Mouse (Mus musculus): ENCODE measurements around the gene Ttc3.
"Not testable (repeated sequence)": the region's sequence is repeated elsewhere in the genome, so short reads cannot be mapped to it uniquely, and the experiment has no call there.

DNA sequence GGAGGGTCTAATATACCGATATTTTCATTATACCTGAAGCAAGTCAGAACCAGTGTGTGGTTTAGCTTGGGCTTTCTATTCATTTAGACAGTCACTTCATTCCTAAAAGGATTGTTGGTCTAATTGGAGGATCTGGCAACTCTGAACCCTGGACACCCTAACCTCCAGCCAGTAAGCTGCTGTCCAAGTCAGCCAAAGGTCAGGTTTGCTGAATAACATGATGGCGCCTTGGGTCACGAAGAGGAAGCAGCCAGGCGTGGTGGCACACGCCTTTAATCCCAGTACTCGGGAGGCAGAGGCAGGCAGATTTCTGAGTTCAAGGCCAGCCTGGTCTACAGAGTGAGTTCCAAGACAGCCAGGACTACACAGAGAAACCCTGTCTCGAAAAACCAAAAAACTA, 126.8 kb downstream of the Ttc3 start:
- not testable (repeated sequence) for TF ChIP-seq CTCF (IDR thresholded peaks at IDR 0.05; ENCODE audit: control insufficient read depth, insufficient read depth, insufficient read length); USF1 (IDR thresholded peaks at IDR 0.05; ENCODE audit: low read depth); MAX (IDR thresholded peaks at IDR 0.05); MYOD1 (IDR thresholded peaks at IDR 0.05; ENCODE audit: control insufficient read depth, insufficient read length, low read depth); CEBPB (IDR thresholded peaks at IDR 0.05; ENCODE audit: low read depth)

Data from C2C12 (cell line).